Mouse (Mus musculus) MEL (cell line): Measurements from ENCODE around the gene Zdhhc11. TPM values are rescaled to one million over a fixed set of nuclear protein-coding genes. Genes with fewer than 3 reads are reported as not detected.

Source experiments
- DNase-seq: peaks from one replicate; pipeline ENCODE4 v3.0.0; 2011; ENCODE audit warnings: low read depth, low spot score
- H3K27ac ChIP-seq: 2 replicates; pipeline ENCODE4 v1.5.1; 2012; ENCODE audit warnings: low read depth, mild to moderate bottlenecking, control low read depth, low read length, moderate library complexity; ENCODE audit not compliant: control insufficient read depth
- H3K27me3 ChIP-seq, 2 experiments: fragments of 150-350 bp in 1 of 2; sonication (generic) in 1 of 2; 2 replicates each; pipeline ENCODE4 v1.6.1; 2012; ENCODE audit warnings: low read length in 2 of 2, mild to moderate bottlenecking in 2 of 2, improper control_type of control experiment in 1 of 2, moderate library complexity in 1 of 2; ENCODE audit not compliant: insufficient read depth in 2 of 2, control insufficient read depth in 1 of 2
- H3K36me3 ChIP-seq, 2 experiments: 2 replicates each; pipeline ENCODE4 v1.6.1; 2012 to 2014; ENCODE audit warnings: low read length in 2 of 2, improper control_type of control experiment in 1 of 2, inconsistent platforms in 1 of 2, mild to moderate bottlenecking in 1 of 2; ENCODE audit not compliant: insufficient read depth in 2 of 2, control insufficient read depth in 1 of 2
- H3K4me1 ChIP-seq, 2 experiments: fragments of 150-350 bp in 1 of 2; sonication (generic) in 1 of 2; 2 replicates each; pipeline ENCODE4 v1.6.1; 2012; ENCODE audit warnings: low read length in 2 of 2, improper control_type of control experiment in 1 of 2, mild to moderate bottlenecking in 1 of 2; ENCODE audit not compliant: insufficient read depth in 2 of 2, control insufficient read depth in 1 of 2
- H3K4me3 ChIP-seq, 2 experiments: fragments of 150-350 bp in 1 of 2; sonication (generic) in 1 of 2; 2 replicates each; pipeline ENCODE4 v1.5.1; 2012; ENCODE audit warnings: low read depth in 2 of 2, low read length in 2 of 2, mild to moderate bottlenecking in 2 of 2, moderate library complexity in 2 of 2, control low read depth in 1 of 2, improper control_type of control experiment in 1 of 2; ENCODE audit not compliant: control insufficient read depth in 1 of 2, insufficient read depth in 1 of 2
- H3K79me2 ChIP-seq: 2 replicates; pipeline ENCODE4 v1.6.1; 2012; ENCODE audit warnings: mild to moderate bottlenecking, low read length, moderate library complexity; ENCODE audit not compliant: control insufficient read depth, poor library complexity, insufficient read depth
- H3K9ac ChIP-seq: 2 replicates; pipeline ENCODE4 v1.6.1; 2012; ENCODE audit warnings: low read depth, mild to moderate bottlenecking, control low read depth, low read length, moderate library complexity; ENCODE audit not compliant: control insufficient read depth, poor library complexity, severe bottlenecking
- H3K9me3 ChIP-seq: fragments of 150-350 bp; sonication (generic); replicated peaks from 2 replicates; pipeline ENCODE4 v1.6.1; 2012; ENCODE audit warnings: mild to moderate bottlenecking, low read length, improper control_type of control experiment, moderate library complexity; ENCODE audit not compliant: insufficient read depth
- CTCF ChIP-seq, 3 experiments: IDR thresholded peaks in 2 of 3; conservative IDR thresholded peaks in 1 of 3; 2 replicates each; pipeline ENCODE4 v1.5.1; 2011 to 2012; ENCODE audit warnings: low read length in 3 of 3, low read depth in 2 of 3, mild to moderate bottlenecking in 2 of 3, improper control_type of control experiment in 1 of 3, inconsistent platforms in 1 of 3, mixed read lengths in 1 of 3, moderate library complexity in 1 of 3; ENCODE audit not compliant: control insufficient read depth in 1 of 3, insufficient read depth in 1 of 3, poor library complexity in 1 of 3, severe bottlenecking in 1 of 3
- ELF1 ChIP-seq: IDR thresholded peaks from 2 replicates; pipeline ENCODE4 v1.6.1; 2014; ENCODE audit warnings: low read depth, mild to moderate bottlenecking, inconsistent platforms, low read length, improper control_type of control experiment, moderate library complexity
- EP300 ChIP-seq, 2 experiments: IDR thresholded peaks; 2 replicates each; pipeline ENCODE4 v1.6.1; 2011; ENCODE audit warnings: improper control_type of control experiment in 2 of 2, low read length in 2 of 2, low read depth in 1 of 2, mild to moderate bottlenecking in 1 of 2
- GABPA ChIP-seq: IDR thresholded peaks from 2 replicates; pipeline ENCODE4 v1.6.1; 2012; ENCODE audit warnings: low read depth, mild to moderate bottlenecking, inconsistent platforms, low read length, improper control_type of control experiment, moderate library complexity
- GATA1 ChIP-seq: IDR thresholded peaks from 2 replicates; pipeline ENCODE4 v1.6.1; 2011; ENCODE audit warnings: low read depth, low read length, improper control_type of control experiment
- HCFC1 ChIP-seq: IDR thresholded peaks from 2 replicates; pipeline ENCODE4 v1.6.1; 2012; ENCODE audit warnings: low read depth, mild to moderate bottlenecking, inconsistent platforms, low read length, improper control_type of control experiment, moderate library complexity
- JUND ChIP-seq: IDR thresholded peaks from 2 replicates; pipeline ENCODE4 v1.6.1; 2011; ENCODE audit warnings: low read depth, mild to moderate bottlenecking, improper control_type of control experiment, low read length
- MAZ ChIP-seq: IDR thresholded peaks from 2 replicates; pipeline ENCODE4 v1.6.1; 2012; ENCODE audit warnings: low read depth, mild to moderate bottlenecking, inconsistent platforms, low read length, improper control_type of control experiment
- POLR2A ChIP-seq, 2 experiments: IDR thresholded peaks; 2 replicates each; pipeline ENCODE4 v1.6.1; 2011 to 2012; ENCODE audit warnings: low read length in 2 of 2, mild to moderate bottlenecking in 2 of 2, control low read depth in 1 of 2, improper control_type of control experiment in 1 of 2, low read depth in 1 of 2, moderate library complexity in 1 of 2; ENCODE audit not compliant: control insufficient read depth in 1 of 2, insufficient read depth in 1 of 2, poor library complexity in 1 of 2
- POLR2AphosphoS5 ChIP-seq: IDR thresholded peaks from 2 replicates; pipeline ENCODE4 v1.6.1; 2012; ENCODE audit warnings: low read depth, borderline replicate concordance, mild to moderate bottlenecking, inconsistent platforms, low read length, moderate library complexity, mixed read lengths
- SIN3A ChIP-seq: IDR thresholded peaks from 2 replicates; pipeline ENCODE4 v1.6.1; 2012; ENCODE audit warnings: low read length, improper control_type of control experiment, inconsistent platforms
- TBP ChIP-seq: IDR thresholded peaks from 2 replicates; pipeline ENCODE4 v1.8.0; 2011; ENCODE audit warnings: low read depth, low read length, improper control_type of control experiment
- UBTF ChIP-seq: IDR thresholded peaks from 2 replicates; pipeline ENCODE4 v1.6.1; 2012; ENCODE audit warnings: low read depth, mild to moderate bottlenecking, inconsistent platforms, low read length, improper control_type of control experiment, moderate library complexity, borderline replicate concordance; ENCODE audit not compliant: insufficient read depth
- USF1 ChIP-seq: IDR thresholded peaks from 2 replicates; pipeline ENCODE4 v1.6.1; 2014; ENCODE audit warnings: low read depth, mild to moderate bottlenecking, inconsistent platforms, low read length, improper control_type of control experiment, moderate library complexity
- ZMIZ1 ChIP-seq: IDR thresholded peaks from 2 replicates; pipeline ENCODE4 v1.6.1; 2012; ENCODE audit warnings: low read depth, mild to moderate bottlenecking, inconsistent platforms, low read length, improper control_type of control experiment, moderate library complexity
- ZNF384 ChIP-seq: IDR thresholded peaks from 2 replicates; pipeline ENCODE4 v1.6.1; 2012; ENCODE audit warnings: low read depth, mild to moderate bottlenecking, inconsistent platforms, low read length, improper control_type of control experiment
- polyA plus RNA-seq, 2 experiments: library from polyadenylated mRNA; stranded (reverse) in 1 of 2; unstranded in 1 of 2; fragments of >175 nt in 1 of 2; fragments of >200 nt in 1 of 2; gene quantifications; 2 replicates each; pipeline versions ENCODE4 v1.2.1 to v1.2.4; 2012; ENCODE audit warnings: low replicate concordance in 2 of 2, low read depth in 1 of 2; ENCODE audit not compliant: insufficient read length in 2 of 2, insufficient read depth in 1 of 2, missing spikeins in 1 of 2
- total RNA-seq: library from RNA; depleted of rRNA; stranded (reverse); fragments of 300-350 nt; gene quantifications from 2 replicates; pipeline ENCODE4 v1.2.3, GENCODE M21; 2012

Gene Zdhhc11
- total and polyA plus RNA-seq, 3 experiments: not detected

GRCm38 (mm10) chr13:73939101-73939500 lies 24.6 kb upstream of the Zdhhc11 start:
- Histone ChIP-seq H3K27me3 (no peaks in the 10 kb centered on the region), H3K27ac (no peak overlapping the region), H3K4me1 (peaks cover 0 to 10% of the 10 kb centered on the region in 2 experiments; a peak in 3 of 4 replicates), H3K4me3 (no peak overlapping the region), H3K9me3 (no peaks in the 10 kb centered on the region), H3K36me3 (peaks cover 11% of the 10 kb centered on the region in 2 experiments), H3K79me2 (peaks cover 13% of the 10 kb centered on the region), H3K9ac (no peak overlapping the region)
- no peak for DNase-seq
- TF ChIP-seq GABPA (no peak), ZNF384 (no peak), POLR2A (IDR thresholded peaks at IDR 0.05; ENCODE audit: control insufficient read depth in 1 of 2, insufficient read depth in 1 of 2, low read depth in 1 of 2, low read length in 2 of 2, poor library complexity in 1 of 2) (no peak), GATA1 (no peak), ZMIZ1 (no peak), CTCF (IDR thresholded peaks at IDR 0.05 in 2 of 3, conservative IDR thresholded peaks at IDR 0.05 in 1 of 3; ENCODE audit: control insufficient read depth in 1 of 3, insufficient read depth in 1 of 3, low read depth in 2 of 3, low read length in 3 of 3, poor library complexity in 1 of 3, severe bottlenecking in 1 of 3) (no peak), HCFC1 (no peak), TBP (no peak), JUND (no peak), POLR2AphosphoS5 (no peak)

- no peaks in the 10 kb centered on the region for H3K79me2 ChIP-seq
- no peak for TF ChIP-seq UBTF
- TF ChIP-seq MAZ: no peak
- TF ChIP-seq JUND: no peak
- TF ChIP-seq POLR2AphosphoS5: no peak
- TF ChIP-seq CTCF (IDR thresholded peaks at IDR 0.05 in 2 of 3, conservative IDR thresholded peaks at IDR 0.05 in 1 of 3; ENCODE audit: control insufficient read depth in 1 of 3, insufficient read depth in 1 of 3, low read depth in 2 of 3, low read length in 3 of 3, poor library complexity in 1 of 3, severe bottlenecking in 1 of 3): no peak
- no peak for TF ChIP-seq ELF1
- TF ChIP-seq, all 39 proteins: peak for 0
- Histone ChIP-seq H3K27me3 (no peaks in the 10 kb centered on the region), H3K27ac (no peak overlapping the region), H3K36me3 (no peaks in the 10 kb centered on the region; a peak in 1 of 4 replicates), H3K9ac (no peak overlapping the region), H3K4me3 (no peak overlapping the region), H3K9me3 (no peaks in the 10 kb centered on the region), H3K4me1 (no peaks in the 10 kb centered on the region)
- no peak for DNase-seq
Observed at GRCm38 (mm10) chr13:73944606-73945005, 19.0 kb upstream of the Zdhhc11 start.

GRCm38 (mm10) chr13:73953551-73954130 lies 10.0 kb upstream of the Zdhhc11 start:
- Histone ChIP-seq H3K9me3 (no peaks in the 10 kb centered on the region), H3K4me3 (no peak overlapping the region), H3K9ac (no peak overlapping the region), H3K79me2 (no peaks in the 10 kb centered on the region), H3K27ac (no peak overlapping the region), H3K36me3 (no peaks in the 10 kb centered on the region), H3K4me1 (no peaks in the 10 kb centered on the region), H3K27me3 (no peaks in the 10 kb centered on the region)
- no peak for TF ChIP-seq USF1
- TF ChIP-seq EP300 (IDR thresholded peaks at IDR 0.05; ENCODE audit: low read depth in 1 of 2, low read length in 2 of 2): no peak
- no peak for TF ChIP-seq SIN3A
- TF ChIP-seq ZNF384: no peak
- no peak for DNase-seq
